Comparison of ENCODE assay signal across 1 mouse cellular context in the genomic region with DNA sequence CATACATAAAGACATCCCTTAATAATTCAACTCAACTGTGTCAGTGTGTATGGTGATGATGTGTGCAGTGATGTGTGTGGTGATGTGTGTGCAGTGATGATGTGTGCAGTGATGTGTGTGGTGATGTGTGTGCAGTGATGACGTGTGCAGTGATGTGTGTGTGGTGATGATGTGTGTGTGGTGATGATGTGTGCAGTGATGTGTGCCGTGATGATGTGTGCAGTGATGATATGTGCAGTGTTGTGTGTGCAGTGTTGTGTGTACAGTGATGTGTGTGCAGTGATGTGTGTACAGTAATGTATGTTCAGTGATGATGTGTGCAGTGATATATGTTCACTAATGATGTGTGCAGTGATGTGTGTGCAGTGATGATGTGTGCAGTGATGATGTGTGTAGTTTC.
TF ChIP-seq lines count a peak whose summit lies in the region.

No protein-coding gene starts in this region.

TF ChIP-seq in CH12.LX, 34 proteins besides CTCF, POLR2A, EP300 and RAD21 (continued from another document):
- TF ChIP-seq TCF12 (IDR thresholded peaks at IDR 0.05; ENCODE audit: low read depth, low read length) (no peak), ELF1 (IDR thresholded peaks at IDR 0.05; ENCODE audit: low read depth, low read length) (no peak)
